Mouse (Mus musculus) neural tube, embryonic 15.5 days (tissue): ENCODE measurements around the gene Srr. TPM values are rescaled to one million over a fixed set of nuclear protein-coding genes. Genes with fewer than 3 reads are reported as not detected.
A peak's percentile ranks its signal among the peaks of the same experiment; 100 is the strongest.

Experiments
- ATAC-seq: fragments of 200-750 bp; cut with Nextera tagmentation; 2 replicates; pipeline ENCODE4 v1.8.0; 2017; ENCODE audit warnings: mild to moderate bottlenecking, moderate TSS enrichment, moderate library complexity; ENCODE audit not compliant: low FRiP score
- H3K27ac ChIP-seq: fragments of 300-500 bp; sonication (generic); replicated peaks from 2 replicates; pipeline ENCODE4 v1.5.1; 2015; ENCODE audit warnings: mild to moderate bottlenecking, inconsistent platforms
- H3K27me3 ChIP-seq: fragments of 300-500 bp; sonication (generic); replicated peaks from 2 replicates; pipeline ENCODE4 v1.6.1; 2015; ENCODE audit warnings: inconsistent platforms
- H3K36me3 ChIP-seq: fragments of 300-500 bp; sonication (generic); 2 replicates; pipeline ENCODE4 v1.6.1; 2015; ENCODE audit warnings: inconsistent platforms
- H3K4me1 ChIP-seq: fragments of 300-500 bp; sonication (generic); 2 replicates; pipeline ENCODE4 v1.6.1; 2015; ENCODE audit warnings: inconsistent platforms
- H3K4me2 ChIP-seq: fragments of 300-500 bp; sonication (generic); 2 replicates; pipeline ENCODE4 v1.6.1; 2015; ENCODE audit warnings: inconsistent platforms, mild to moderate bottlenecking, moderate library complexity
- H3K4me3 ChIP-seq: fragments of 300-500 bp; sonication (generic); replicated peaks from 2 replicates; pipeline ENCODE4 v1.5.1; 2015; ENCODE audit warnings: mild to moderate bottlenecking, inconsistent platforms
- H3K9ac ChIP-seq: fragments of 300-500 bp; sonication (generic); replicated peaks from 2 replicates; pipeline ENCODE4 v1.6.1; 2015; ENCODE audit warnings: mild to moderate bottlenecking, inconsistent platforms
- H3K9me3 ChIP-seq: fragments of 300-500 bp; sonication (generic); replicated peaks from 2 replicates; pipeline ENCODE4 v1.6.1; 2016; ENCODE audit warnings: inconsistent platforms
- WGBS: fragments of 180-500 bp; shearing (Covaris S2); methylation state at CpG from one replicate; pipeline ENCODE4 v1.1.7; 2015; ENCODE audit warnings: mixed read lengths; 5-methylcytosine and 5-hydroxymethylcytosine counted together
- polyA plus RNA-seq: library from polyadenylated mRNA; unstranded; fragments of >200 nt; fragmentation: Nextera tagmentation; extraction: Ambion mirVana; gene quantifications from 2 replicates; pipeline ENCODE4 v1.2.1, GENCODE M21; 2015

Srr gene
- 38.0 and 38.1 TPM in 2 replicates for polyA plus RNA-seq

DNA sequence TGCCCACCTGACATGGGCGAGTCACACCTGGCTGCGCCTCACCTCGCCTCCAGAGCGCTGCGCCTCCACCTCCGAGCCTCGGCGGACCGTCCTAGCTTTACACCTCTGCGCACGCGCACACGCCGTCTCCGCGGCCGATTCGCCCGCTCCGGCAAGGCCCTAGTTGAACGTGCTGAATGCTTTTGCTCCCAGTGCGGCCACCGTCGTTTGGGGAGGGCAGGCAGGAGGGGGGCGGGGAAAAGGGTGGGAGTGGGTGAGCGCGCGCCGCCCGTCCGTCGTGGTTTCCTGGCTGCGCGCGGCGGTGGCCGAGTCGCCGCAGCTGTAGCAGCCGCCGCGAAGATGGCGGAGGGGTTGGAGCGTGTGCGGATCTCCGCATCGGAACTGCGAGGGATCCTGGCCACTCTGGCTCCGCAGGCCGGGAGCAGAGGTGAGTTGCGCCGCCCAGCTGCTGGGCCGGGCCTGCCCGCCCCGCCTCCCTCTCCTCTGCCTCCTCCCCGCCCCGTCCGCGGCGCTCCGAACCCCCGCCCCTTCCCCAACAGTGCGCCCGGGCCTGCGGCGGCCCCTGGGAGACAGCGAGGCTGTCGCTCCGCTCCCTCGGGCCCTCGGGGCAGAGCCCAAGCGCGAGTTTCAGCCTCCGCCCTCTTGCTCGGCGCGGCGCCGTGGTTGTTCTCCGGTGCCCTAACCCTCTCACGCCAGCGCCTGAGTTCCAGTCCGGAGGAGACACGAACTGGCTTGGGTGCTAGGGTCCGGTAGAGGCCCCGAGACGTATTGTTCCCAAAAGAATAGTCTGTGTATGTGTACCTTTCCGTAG, at the start of gene Srr, which contains the start of gene Smg6:
Srr (minus strand) TSS at position 372 of the 811 bp plus-strand sequence.
Smg6 (plus strand) TSS at position 247 of the 811 bp plus-strand sequence.
- under 1% methylated on average over 72 of the region's 88 CpGs for WGBS
- Histone ChIP-seq H3K9me3 (no peaks in the 10 kb centered on the region), H3K4me1 (peaks cover 24% of the 10 kb centered on the region), H3K27ac (peak within 1 kb of the TSS; percentile 99), H3K27me3 (no peaks in the 10 kb centered on the region), H3K9ac (peak within 1 kb of the TSS; percentile 92), H3K4me3 (peak within 1 kb of the TSS; percentile 96), H3K36me3 (peaks cover 13% of the 10 kb centered on the region), H3K4me2 (peak within 1 kb of the TSS; percentile 64)
- ATAC-seq, result peak; percentile 94

GRCm38 (mm10) chr11:74974615-74975014, 48.9 kb upstream of the Srr start:
- H3K4me2 ChIP-seq, result no peak overlapping the region
- 0 out of 2 replicates have a peak, but pooled peaks cover 3% of the 10 kb centered on the region for H3K36me3 ChIP-seq
- ATAC-seq, result no peak
- no peak overlapping the region for H3K27ac ChIP-seq
- H3K9ac ChIP-seq, result no peak overlapping the region
- H3K4me1 ChIP-seq, result no peaks in the 10 kb centered on the region
- no peaks in the 10 kb centered on the region for H3K27me3 ChIP-seq
- no peak overlapping the region for H3K4me3 ChIP-seq
- H3K9me3 ChIP-seq, result no peaks in the 10 kb centered on the region

DNA sequence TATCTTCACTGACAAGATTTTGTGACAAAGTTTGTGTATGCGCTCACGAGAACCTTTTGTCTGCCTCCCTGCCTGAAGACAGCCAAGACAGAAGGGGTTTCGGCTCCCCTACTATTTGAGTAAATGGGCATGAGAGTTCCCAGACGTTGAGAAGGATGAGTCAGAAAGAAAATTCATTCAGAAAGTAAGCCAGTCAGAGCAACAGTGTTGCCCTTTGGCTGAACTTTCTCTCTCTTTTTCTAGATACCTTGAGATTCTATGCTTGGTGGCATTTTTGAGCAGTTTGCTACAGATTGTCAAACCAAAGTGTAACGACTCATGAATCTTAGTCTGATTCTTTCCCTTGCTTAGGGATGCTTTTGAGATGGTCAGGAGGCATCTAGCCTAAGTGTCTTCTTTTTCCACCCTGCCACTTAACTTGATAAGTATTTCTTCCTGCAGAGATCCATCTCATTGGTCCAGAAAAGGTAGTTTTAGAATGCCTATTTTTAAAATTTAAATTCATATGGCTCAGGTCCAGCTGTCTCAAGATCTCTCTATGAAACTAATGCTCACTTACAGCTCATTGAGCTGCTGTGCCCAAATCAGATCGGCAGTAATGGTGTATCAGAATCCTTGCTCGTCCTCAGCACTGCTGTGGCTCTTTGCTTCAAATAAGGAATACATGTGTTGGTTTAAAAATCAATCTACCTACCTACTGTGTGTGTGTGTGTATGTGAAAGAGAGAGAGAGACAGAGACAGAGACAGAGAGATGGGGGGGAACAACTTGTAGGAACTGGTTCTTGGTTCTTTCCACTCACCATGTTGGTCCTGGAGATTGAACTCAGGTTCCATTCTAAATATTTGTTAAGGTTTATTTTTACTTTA, 47.8 kb upstream of the Srr start:
- Histone ChIP-seq H3K9ac (no peak overlapping the region), H3K9me3 (no peaks in the 10 kb centered on the region), H3K27me3 (no peaks in the 10 kb centered on the region), H3K4me3 (no peak overlapping the region), H3K4me2 (no peak overlapping the region), H3K36me3 (0 out of 2 replicates have a peak, but pooled peaks cover 3% of the 10 kb centered on the region), H3K4me1 (no peaks in the 10 kb centered on the region), H3K27ac (no peak overlapping the region)
- no peak for ATAC-seq
- 87% methylated on average over 7 of the region's 7 CpGs for WGBS

DNA sequence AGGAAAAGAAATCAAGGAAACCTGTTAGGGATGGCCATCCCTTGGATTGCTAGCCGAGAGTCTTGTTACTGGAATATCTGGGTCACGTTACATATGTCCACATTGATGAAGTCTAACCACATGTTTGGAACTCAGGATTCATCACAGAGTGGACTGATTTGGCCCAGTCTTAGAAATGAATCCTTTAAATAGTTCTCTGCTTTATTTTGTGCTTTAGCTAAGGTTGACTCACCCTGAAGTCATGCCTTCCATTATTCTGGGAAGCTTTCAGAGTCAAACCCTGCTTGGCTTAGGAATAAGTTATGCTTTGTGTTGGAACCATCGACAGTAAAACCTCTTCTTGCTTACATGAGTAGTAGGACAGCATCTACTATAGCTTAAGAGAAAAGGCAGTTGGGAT, 39.8 kb upstream of the Srr start:
- Histone ChIP-seq H3K9me3 (no peaks in the 10 kb centered on the region), H3K27ac (no peak overlapping the region), H3K4me3 (no peak overlapping the region), H3K4me1 (peaks cover 5% of the 10 kb centered on the region; the same call in 1 of the 2 replicates), H3K9ac (no peak overlapping the region), H3K36me3 (no peaks in the 10 kb centered on the region), H3K4me2 (no peak overlapping the region), H3K27me3 (no peaks in the 10 kb centered on the region)
- no peak for ATAC-seq
- 92% methylated on average over 3 of the region's 3 CpGs for WGBS

DNA sequence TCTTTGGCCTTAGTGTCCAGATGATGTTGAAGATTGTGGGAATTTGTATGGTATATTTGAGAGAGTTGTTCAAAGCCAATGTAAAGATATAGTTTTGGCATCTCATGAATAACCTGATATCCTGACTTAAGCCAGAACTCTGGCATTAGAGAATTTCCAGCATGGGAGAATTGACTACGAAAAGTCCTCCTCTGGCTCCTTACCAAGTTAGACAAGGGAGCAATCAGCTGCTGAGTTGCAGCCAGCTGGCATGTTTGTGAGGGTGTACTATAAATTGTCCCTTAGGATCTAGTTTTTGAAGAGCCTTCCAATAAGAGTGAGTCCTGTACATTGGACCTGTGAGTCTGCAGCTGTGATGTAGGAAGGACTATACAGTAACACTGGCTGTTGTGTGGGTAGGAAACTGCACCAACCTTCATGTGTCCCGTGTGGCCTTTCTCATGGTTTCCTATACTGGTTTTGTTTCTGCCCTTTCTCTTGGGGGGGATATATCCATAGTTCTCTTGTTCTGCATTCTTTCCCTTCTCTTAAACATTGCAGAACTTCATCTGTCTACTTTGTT, 37.2 kb upstream of the Srr start:
- ATAC-seq, result no peak
- Histone ChIP-seq H3K4me1 (peaks cover 5% of the 10 kb centered on the region; the same call in 1 of the 2 replicates), H3K27ac (no peak overlapping the region), H3K4me2 (no peak overlapping the region), H3K9ac (no peak overlapping the region), H3K9me3 (no peaks in the 10 kb centered on the region), H3K36me3 (no peaks in the 10 kb centered on the region), H3K4me3 (no peak overlapping the region), H3K27me3 (no peaks in the 10 kb centered on the region)
- WGBS, result 51% methylated on average over 2 of the region's 2 CpGs

GRCm38 (mm10) chr11:74961953-74962352, 36.2 kb upstream of the Srr start:
- H3K4me3 ChIP-seq, result no peak overlapping the region
- H3K4me2 ChIP-seq, result no peak overlapping the region
- no peaks in the 10 kb centered on the region for H3K9me3 ChIP-seq
- peaks cover 5% of the 10 kb centered on the region; the same call in 1 of the 2 replicates for H3K4me1 ChIP-seq
- H3K9ac ChIP-seq, result no peak overlapping the region
- H3K36me3 ChIP-seq, result no peaks in the 10 kb centered on the region
- H3K27ac ChIP-seq, result no peak overlapping the region
- ATAC-seq, result no peak
- H3K27me3 ChIP-seq, result no peaks in the 10 kb centered on the region

DNA sequence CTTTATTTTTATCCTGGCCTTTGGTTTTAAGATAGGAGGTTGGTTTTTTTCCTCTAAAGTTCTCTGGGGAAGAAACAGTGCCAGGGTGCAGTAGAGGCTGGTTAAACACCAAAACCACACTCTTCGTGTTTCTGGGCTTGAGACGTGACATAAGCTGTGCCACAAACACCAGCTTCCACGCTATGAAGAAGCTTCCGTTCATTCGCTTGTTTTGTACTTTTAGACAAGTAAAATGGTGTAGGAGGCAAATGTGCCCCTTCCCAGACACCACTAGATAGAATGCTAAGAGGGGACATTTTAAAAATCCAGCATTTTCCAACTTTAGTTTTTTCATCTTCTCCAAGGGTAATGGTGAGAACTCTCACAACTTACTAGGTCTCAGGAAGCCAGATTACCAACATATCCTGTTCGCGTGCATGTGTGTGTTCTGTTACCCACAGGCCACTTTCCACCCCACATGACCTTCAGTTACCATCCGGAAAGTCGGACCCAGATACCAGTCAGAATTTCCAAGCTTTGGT, 34.3 kb upstream of the Srr start:
- Histone ChIP-seq H3K4me1 (peaks cover 5% of the 10 kb centered on the region; the same call in 1 of the 2 replicates), H3K36me3 (no peaks in the 10 kb centered on the region; the same call in 1 of the 2 replicates), H3K27me3 (no peaks in the 10 kb centered on the region), H3K9me3 (no peaks in the 10 kb centered on the region), H3K4me2 (no peak overlapping the region), H3K27ac (no peak overlapping the region), H3K4me3 (no peak overlapping the region), H3K9ac (no peak overlapping the region)
- WGBS, result 92% methylated on average over 9 of the region's 9 CpGs
- ATAC-seq, result no peak

- Histone ChIP-seq H3K27ac (no peak overlapping the region), H3K9me3 (no peaks in the 10 kb centered on the region), H3K36me3 (no peaks in the 10 kb centered on the region; the same call in 1 of the 2 replicates), H3K9ac (no peak overlapping the region), H3K27me3 (no peaks in the 10 kb centered on the region), H3K4me1 (peaks cover 5% of the 10 kb centered on the region; the same call in 1 of the 2 replicates), H3K4me3 (no peak overlapping the region), H3K4me2 (no peak overlapping the region)
- no peak for ATAC-seq
- WGBS, result 87% methylated on average over 2 of the region's 2 CpGs
Observed at GRCm38 (mm10) chr11:74959501-74959900, 33.8 kb upstream of the Srr start.

DNA sequence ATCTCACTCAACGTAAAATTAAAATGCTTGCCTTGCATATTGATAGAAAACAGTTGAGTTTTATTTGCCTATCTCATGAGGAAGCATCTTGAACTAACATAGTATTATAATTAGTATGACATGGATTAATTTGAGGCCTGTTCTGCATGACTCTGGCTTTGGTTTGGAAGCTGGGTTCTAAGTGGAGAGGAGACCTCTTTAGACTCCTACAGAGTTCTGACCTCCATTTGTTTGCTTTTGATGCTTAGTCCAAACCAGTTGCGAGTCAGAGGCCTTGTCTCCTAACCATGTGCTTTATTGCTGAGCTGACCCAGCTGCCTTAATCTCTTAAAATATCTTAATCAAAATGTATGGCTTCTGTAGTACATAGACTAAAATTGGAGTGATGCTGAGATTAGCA, 31.9 kb upstream of the Srr start:
- Histone ChIP-seq H3K4me2 (no peak overlapping the region), H3K36me3 (no peaks in the 10 kb centered on the region; the same call in 1 of the 2 replicates), H3K9ac (no peak overlapping the region), H3K27me3 (no peaks in the 10 kb centered on the region), H3K9me3 (no peaks in the 10 kb centered on the region), H3K4me1 (no peaks in the 10 kb centered on the region), H3K27ac (no peak overlapping the region), H3K4me3 (no peak overlapping the region)
- WGBS, result 89% methylated on average over 2 of the region's 2 CpGs
- ATAC-seq, result no peak

GRCm38 (mm10) chr11:74956006-74956405, 30.3 kb upstream of the Srr start:
- no peaks in the 10 kb centered on the region for H3K4me1 ChIP-seq

DNA sequence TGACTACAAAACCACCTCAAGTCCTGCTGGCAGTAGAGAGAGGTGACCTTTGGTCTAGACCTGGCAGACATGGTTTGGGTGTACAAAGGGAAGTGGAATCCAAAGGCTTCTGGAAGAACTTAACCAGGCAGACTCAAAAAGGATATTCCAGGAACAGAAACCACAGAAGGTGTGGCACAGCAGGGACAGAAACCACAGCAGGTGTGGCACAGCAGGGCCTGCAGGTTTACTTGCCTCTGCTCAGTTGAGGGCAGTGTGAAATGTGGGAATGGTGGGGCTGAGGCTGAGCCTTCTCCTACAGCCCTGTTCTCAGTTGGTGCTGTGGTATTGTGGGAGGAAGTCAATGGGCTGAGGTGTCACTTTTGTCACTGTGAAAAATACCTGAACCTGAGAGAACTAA, 29.2 kb upstream of the Srr start:
- H3K36me3 ChIP-seq, result peaks cover 4% of the 10 kb centered on the region
- H3K9ac ChIP-seq, result no peak overlapping the region
- H3K4me3 ChIP-seq, result no peak overlapping the region
- H3K27ac ChIP-seq, result no peak overlapping the region
- H3K4me1 ChIP-seq, result no peaks in the 10 kb centered on the region
- no peak for ATAC-seq
- H3K27me3 ChIP-seq, result no peaks in the 10 kb centered on the region
- no peaks in the 10 kb centered on the region for H3K9me3 ChIP-seq
- no peak overlapping the region for H3K4me2 ChIP-seq

More at GRCm38 (mm10) chr11:74956006-74956405, 30.3 kb upstream of the Srr start:
- Histone ChIP-seq H3K9ac (no peak overlapping the region), H3K4me3 (no peak overlapping the region), H3K27ac (no peak overlapping the region), H3K9me3 (no peaks in the 10 kb centered on the region), H3K27me3 (no peaks in the 10 kb centered on the region), H3K4me2 (no peak overlapping the region), H3K36me3 (no peaks in the 10 kb centered on the region; the same call in none of the 2 replicates)
- no peak for ATAC-seq
